Mouse (Mus musculus) kidney, embryonic 14.5 days (tissue): Measurements from ENCODE around the gene Calm5. TPM values are rescaled to one million over a fixed set of nuclear protein-coding genes. Genes with fewer than 3 reads are reported as not detected.
"Not testable (repeated sequence)": the region's sequence is repeated elsewhere in the genome, so short reads cannot be mapped to it uniquely, and the experiment has no call there.

Source experiments
- ATAC-seq: fragments of 200-750 bp; cut with Nextera tagmentation; 2 replicates; pipeline ENCODE4 v1.8.0; 2017; ENCODE audit warnings: moderate number of reproducible peaks, mild to moderate bottlenecking, moderate TSS enrichment, moderate library complexity; ENCODE audit not compliant: low FRiP score, low TSS enrichment
- H3K27ac ChIP-seq: fragments of 300-500 bp; sonication (generic); 2 replicates; pipeline ENCODE4 v1.5.1; 2014; ENCODE audit warnings: low read depth, mild to moderate bottlenecking, low read length, moderate library complexity, mixed read lengths
- H3K27me3 ChIP-seq: fragments of 300-500 bp; sonication (generic); 2 replicates; pipeline ENCODE4 v1.6.1; 2014; ENCODE audit warnings: mild to moderate bottlenecking, low read length; ENCODE audit not compliant: control insufficient read depth, insufficient read depth
- H3K36me3 ChIP-seq: fragments of 300-500 bp; sonication (generic); 2 replicates; pipeline ENCODE4 v1.6.1; 2014; ENCODE audit warnings: low read length, mixed read lengths; ENCODE audit not compliant: control insufficient read depth, insufficient read depth
- H3K4me1 ChIP-seq: fragments of 300-500 bp; sonication (generic); 2 replicates; pipeline ENCODE4 v1.6.1; 2014; ENCODE audit warnings: low read length, mixed read lengths; ENCODE audit not compliant: control insufficient read depth, insufficient read depth
- H3K4me2 ChIP-seq: fragments of 300-500 bp; sonication (generic); replicated peaks from 2 replicates; pipeline ENCODE4 v1.6.1; 2014; ENCODE audit warnings: low read depth, mild to moderate bottlenecking, low read length
- H3K4me3 ChIP-seq: fragments of 300-500 bp; sonication (generic); 2 replicates; pipeline ENCODE4 v1.5.1; 2014; ENCODE audit warnings: mild to moderate bottlenecking, low read length
- H3K9ac ChIP-seq: fragments of 300-500 bp; sonication (generic); 2 replicates; pipeline ENCODE4 v1.6.1; 2014; ENCODE audit warnings: low read depth, mild to moderate bottlenecking, low read length, moderate library complexity
- H3K9me3 ChIP-seq: fragments of 300-500 bp; sonication (generic); 2 replicates; pipeline ENCODE4 v1.6.1; 2016; ENCODE audit warnings: low read length; ENCODE audit not compliant: control insufficient read depth
- WGBS: fragments of 180-500 bp; shearing (Covaris S2); extraction: QIAGEN DNeasy Blood & Tissue Kit; methylation state at CpG from one replicate; pipeline ENCODE4 v1.1.7; 2014; 5-methylcytosine and 5-hydroxymethylcytosine counted together
- polyA plus RNA-seq: library from polyadenylated mRNA; unstranded; fragments of >200 nt; fragmentation: Nextera tagmentation; extraction: Ambion mirVana; gene quantifications from 2 replicates; pipeline ENCODE4 v1.2.1, GENCODE M21; 2014

The Calm5 gene
- polyA plus RNA-seq, 1 experiment from 2014 or later: not detected

GRCm38 (mm10) chr13:3831546-3831945, 22.4 kb upstream of the Calm5 start:
- H3K4me1 ChIP-seq: no peaks in the 10 kb centered on the region
- no peak for ATAC-seq
- H3K4me2 ChIP-seq: no peak overlapping the region
- H3K9me3 ChIP-seq: no peaks in the 10 kb centered on the region
- H3K27me3 ChIP-seq: no peaks in the 10 kb centered on the region
- H3K4me3 ChIP-seq: no peak overlapping the region
- H3K27ac ChIP-seq: no peak overlapping the region
- H3K36me3 ChIP-seq: no peaks in the 10 kb centered on the region
- WGBS: 78% methylated on average over 5 of the region's 5 CpGs
- H3K9ac ChIP-seq: no peak overlapping the region

- Histone ChIP-seq H3K4me1 (no peaks in the 10 kb centered on the region), H3K9ac (no peak overlapping the region), H3K4me2 (no peak overlapping the region), H3K27me3 (no peaks in the 10 kb centered on the region), H3K9me3 (no peaks in the 10 kb centered on the region), H3K4me3 (no peak overlapping the region), H3K36me3 (no peaks in the 10 kb centered on the region), H3K27ac (no peak overlapping the region)
- no peak for ATAC-seq
- WGBS: 79% methylated on average over 1 of the region's 1 CpGs
These were observed 22.0 kb upstream of the Calm5 start for GRCm38 (mm10) chr13:3831994-3832393.

GRCm38 (mm10) chr13:3832450-3832849, 21.5 kb upstream of the Calm5 start:
- H3K9me3 ChIP-seq: no peaks in the 10 kb centered on the region
- WGBS: 41% methylated on average over 2 of the region's 2 CpGs
- H3K4me2 ChIP-seq: no peak overlapping the region
- no peak overlapping the region for H3K4me3 ChIP-seq
- H3K27ac ChIP-seq: no peak overlapping the region
- H3K9ac ChIP-seq: no peak overlapping the region
- no peaks in the 10 kb centered on the region for H3K36me3 ChIP-seq
- ATAC-seq: no peak
- no peaks in the 10 kb centered on the region for H3K4me1 ChIP-seq
- no peaks in the 10 kb centered on the region for H3K27me3 ChIP-seq

- ATAC-seq, H3K9me3 ChIP-seq, H3K9ac ChIP-seq, H3K36me3 ChIP-seq, H3K27ac ChIP-seq, H3K4me1 ChIP-seq, H3K4me3 ChIP-seq, H3K4me2 ChIP-seq, H3K27me3 ChIP-seq: not testable (repeated sequence)
These were observed 20.3 kb upstream of the Calm5 start for GRCm38 (mm10) chr13:3833644-3834043.

- H3K4me1 ChIP-seq, H3K9me3 ChIP-seq, H3K27ac ChIP-seq, H3K27me3 ChIP-seq, H3K9ac ChIP-seq, H3K36me3 ChIP-seq, H3K4me2 ChIP-seq, ATAC-seq, H3K4me3 ChIP-seq: not testable (repeated sequence)
These were observed 16.6 kb upstream of the Calm5 start, which contains the start of gene Calm4 for GRCm38 (mm10) chr13:3837312-3837807. Gene Calm4, plus strand, starts transcription at chr13:3837757.

- H3K27ac ChIP-seq, H3K27me3 ChIP-seq, H3K4me3 ChIP-seq, ATAC-seq, H3K9ac ChIP-seq, H3K9me3 ChIP-seq, H3K36me3 ChIP-seq, H3K4me2 ChIP-seq, H3K4me1 ChIP-seq: not testable (repeated sequence)
These were observed 13.3 kb upstream of the Calm5 start for GRCm38 (mm10) chr13:3840662-3841061.

- H3K9me3 ChIP-seq: no peaks in the 10 kb centered on the region
- H3K4me2 ChIP-seq: no peak overlapping the region
- no peak overlapping the region for H3K9ac ChIP-seq
- H3K4me3 ChIP-seq: no peak overlapping the region
- H3K27me3 ChIP-seq: no peaks in the 10 kb centered on the region
- 56% methylated on average over 1 of the region's 1 CpGs for WGBS
- no peaks in the 10 kb centered on the region for H3K4me1 ChIP-seq
- no peaks in the 10 kb centered on the region for H3K36me3 ChIP-seq
- no peak for ATAC-seq
- no peak overlapping the region for H3K27ac ChIP-seq
These were observed 3.6 kb upstream of the Calm5 start for GRCm38 (mm10) chr13:3850330-3850729.

- Histone ChIP-seq H3K9me3 (no peaks in the 10 kb centered on the region), H3K27me3 (no peaks in the 10 kb centered on the region), H3K27ac (no peak overlapping the region), H3K9ac (no peak overlapping the region), H3K4me1 (no peaks in the 10 kb centered on the region), H3K36me3 (no peaks in the 10 kb centered on the region), H3K4me3 (no peak overlapping the region), H3K4me2 (no peak overlapping the region)
- 98% methylated on average over 2 of the region's 2 CpGs for WGBS
- no peak for ATAC-seq
These were observed 883 bp downstream of the Calm5 start for GRCm38 (mm10) chr13:3854856-3855255.

GRCm38 (mm10) chr13:3856252-3856651, 2.3 kb downstream of the Calm5 start:
- 68% methylated on average over 1 of the region's 1 CpGs for WGBS
- H3K4me2 ChIP-seq: no peak overlapping the region
- ATAC-seq: no peak
- no peaks in the 10 kb centered on the region for H3K9me3 ChIP-seq
- no peaks in the 10 kb centered on the region for H3K27me3 ChIP-seq
- H3K9ac ChIP-seq: no peak overlapping the region
- H3K4me1 ChIP-seq: no peaks in the 10 kb centered on the region
- H3K36me3 ChIP-seq: no peaks in the 10 kb centered on the region
- no peak overlapping the region for H3K4me3 ChIP-seq
- H3K27ac ChIP-seq: no peak overlapping the region

- no peak overlapping the region for H3K4me2 ChIP-seq
- no peaks in the 10 kb centered on the region for H3K27me3 ChIP-seq
- no peak overlapping the region for H3K27ac ChIP-seq
- no peak for ATAC-seq
- no peaks in the 10 kb centered on the region for H3K36me3 ChIP-seq
- H3K4me3 ChIP-seq: no peak overlapping the region
- WGBS: 89% methylated on average over 8 of the region's 8 CpGs
- H3K4me1 ChIP-seq: no peaks in the 10 kb centered on the region
- no peak overlapping the region for H3K9ac ChIP-seq
- no peaks in the 10 kb centered on the region for H3K9me3 ChIP-seq
These were observed 7.3 kb downstream of the Calm5 start for GRCm38 (mm10) chr13:3861251-3861650.
